Mouse (Mus musculus): ENCODE data around the gene Plscr5.

- TF ChIP-seq GATA1 (IDR thresholded peaks at IDR 0.05; ENCODE audit: low read length) (no peak), TAL1 (IDR thresholded peaks at IDR 0.05; ENCODE audit: low read length) (no peak)
Measured at GRCm38 (mm10) chr9:92252718-92253117, 60.0 kb downstream of the Plscr5 start.
